Mouse (Mus musculus): ENCODE results near the gene Trim50.

DNA sequence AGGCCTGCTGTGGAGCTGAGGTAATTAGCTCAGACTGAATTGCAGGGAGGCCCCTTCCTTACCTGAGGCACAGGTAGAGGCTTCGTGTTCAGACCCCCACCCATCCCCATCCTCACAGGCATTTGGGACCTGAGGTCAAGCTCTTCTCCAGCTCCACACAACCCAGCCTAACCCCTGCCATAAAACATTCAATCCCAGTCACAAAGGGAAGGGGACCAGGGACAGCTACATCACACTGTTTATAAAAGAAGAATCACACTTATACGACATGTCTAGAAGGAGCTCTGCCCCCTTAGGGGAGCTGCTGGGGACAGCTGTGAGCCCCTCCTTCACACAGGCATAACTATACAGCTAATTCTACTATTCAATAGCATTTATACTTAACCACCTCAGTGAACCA is 23.2 kb downstream of the Trim50 start:
- TF ChIP-seq POLR2A (IDR thresholded peaks at IDR 0.05; ENCODE audit: insufficient read depth, low read length) (no peak), CTCF (IDR thresholded peaks at IDR 0.05; ENCODE audit: low read depth, low read length) (no peak)

Data from ES-Bruce4 (cell line).